Mouse (Mus musculus) right cerebral cortex, adult 18-20 months (tissue): ENCODE measurements around the gene Tex14.
A peak's percentile ranks its signal among the peaks of the same experiment; 100 is the strongest.
"Not testable (repeated sequence)": the region's sequence is repeated elsewhere in the genome, so short reads cannot be mapped to it uniquely, and the experiment has no call there.

Experiments
- DNase-seq: peaks from one replicate; pipeline ENCODE4 v3.0.0; 2022; ENCODE audit warnings: mixed read lengths

The Tex14 gene

GRCm38 (mm10) chr11:87426450-87427250 lies 21.8 kb downstream of the Tex14 start:
- peak; percentile 82 for DNase-seq

DNA sequence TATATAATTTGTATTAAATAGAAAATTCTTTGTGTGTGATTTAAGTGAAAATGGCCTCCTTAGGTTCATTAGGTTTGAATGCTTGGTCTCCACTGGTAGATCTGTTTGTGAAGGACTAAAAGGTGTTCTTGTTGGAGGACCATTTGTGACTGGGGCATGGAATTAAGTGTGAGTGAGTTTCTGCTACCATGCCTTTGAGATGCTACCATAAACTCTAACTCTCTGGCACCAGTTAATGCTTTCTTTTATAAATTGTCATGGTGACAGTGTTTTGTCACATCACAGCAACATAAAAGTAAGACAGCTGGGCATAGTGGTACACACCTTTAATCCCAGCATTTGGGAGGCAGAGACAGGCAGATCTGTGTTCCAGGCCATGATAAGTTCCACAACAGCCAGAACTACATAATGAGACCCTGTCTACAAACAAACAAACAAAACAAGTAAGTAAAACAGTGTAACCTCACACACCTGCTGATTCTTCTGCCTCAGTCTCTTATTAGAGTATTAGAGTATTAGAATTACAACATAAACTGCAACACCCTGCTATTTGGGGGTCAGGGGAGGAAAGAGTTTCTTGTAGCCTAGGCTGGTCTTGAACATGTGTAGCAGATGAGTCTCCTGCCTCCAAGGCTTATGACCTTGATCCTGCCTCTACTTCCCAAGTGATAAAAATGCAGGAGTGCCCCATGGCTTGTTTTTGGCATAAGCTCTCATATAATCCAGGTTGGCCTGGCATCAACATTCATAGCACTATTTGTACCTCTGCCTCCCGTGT lies 22.6 kb downstream of the Tex14 start:
- no peak for DNase-seq

DNA sequence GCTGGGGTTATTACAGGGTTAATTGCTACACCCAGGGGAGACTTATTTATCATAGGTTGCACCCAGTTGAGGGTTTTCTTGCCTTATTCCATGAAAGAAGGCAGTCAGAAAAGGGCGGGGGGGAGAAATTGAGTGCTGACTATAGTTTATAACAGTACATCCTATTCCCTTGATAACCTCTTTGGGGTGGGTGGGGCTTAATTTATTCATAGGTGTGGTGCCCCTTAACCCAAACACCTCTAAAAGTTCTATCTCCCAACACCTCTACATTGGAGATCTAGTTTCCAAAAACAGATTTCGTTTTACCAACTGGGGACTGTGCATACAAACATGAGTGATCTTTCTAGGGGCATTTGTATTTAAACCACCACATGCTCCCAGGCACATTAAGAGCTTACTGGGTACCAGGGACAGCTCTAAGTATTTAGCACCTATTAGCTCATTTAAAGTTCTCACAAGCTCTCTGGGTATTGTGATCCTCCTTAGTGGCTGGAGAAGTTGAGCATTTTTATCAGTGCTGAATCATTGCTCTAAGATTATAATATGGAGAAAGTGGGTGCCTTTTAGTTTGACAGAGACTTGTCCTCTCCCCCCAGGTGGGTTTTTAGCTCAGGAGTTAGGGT lies 23.3 kb downstream of the Tex14 start:
- DNase-seq = no peak

GRCm38 (mm10) chr11:87429363-87429762 lies 24.5 kb downstream of the Tex14 start:
- DNase-seq = no peak

- no peak for DNase-seq
Observed at GRCm38 (mm10) chr11:87430374-87430773, 25.5 kb downstream of the Tex14 start.

- not testable (repeated sequence) for DNase-seq
Observed at GRCm38 (mm10) chr11:87431813-87432212, 26.9 kb downstream of the Tex14 start.

- DNase-seq = no peak
Observed at GRCm38 (mm10) chr11:87432447-87432846, 27.6 kb downstream of the Tex14 start.

DNA sequence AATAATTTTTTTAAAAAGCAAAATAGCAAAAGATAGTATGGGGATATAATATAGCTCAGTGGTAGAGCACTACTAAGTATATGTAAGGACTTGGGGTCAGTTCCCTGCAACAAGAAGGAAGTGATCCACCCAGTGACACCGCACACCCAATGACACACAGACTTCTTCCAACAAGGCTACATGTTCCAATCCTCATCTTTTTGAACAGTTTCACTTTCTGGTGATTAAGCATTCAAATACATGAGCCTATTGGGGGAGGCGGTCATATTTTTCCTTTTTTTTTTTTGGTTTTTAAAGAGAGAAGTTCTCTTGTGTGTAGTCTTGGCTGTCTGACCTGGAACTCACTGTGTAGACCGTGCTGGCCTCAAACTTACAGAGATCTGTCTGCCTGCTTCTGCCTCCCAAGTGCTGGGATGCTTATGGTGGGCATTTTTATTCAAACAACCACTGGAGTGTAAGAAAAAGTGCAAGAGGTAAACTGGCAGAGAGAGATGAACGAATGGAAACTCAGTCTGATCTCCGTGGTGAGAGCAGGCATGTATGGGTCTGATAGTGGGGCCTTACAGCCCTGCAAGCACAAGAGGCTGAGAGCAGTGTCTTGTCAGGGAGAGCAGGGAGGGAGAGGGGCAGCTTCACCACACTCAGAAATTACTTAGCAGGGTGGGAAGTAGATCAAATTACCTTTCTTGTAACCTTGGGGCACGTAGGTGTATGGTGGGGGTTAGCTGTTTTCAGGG lies 28.2 kb downstream of the Tex14 start:
- DNase-seq = no peak

GRCm38 (mm10) chr11:87435107-87435506 lies 30.2 kb downstream of the Tex14 start:
- not testable (repeated sequence) for DNase-seq

- no peak for DNase-seq
Observed at GRCm38 (mm10) chr11:87436326-87437232, 31.7 kb downstream of the Tex14 start.

- no peak for DNase-seq
Observed at GRCm38 (mm10) chr11:87439796-87440420, 35.0 kb downstream of the Tex14 start.

DNA sequence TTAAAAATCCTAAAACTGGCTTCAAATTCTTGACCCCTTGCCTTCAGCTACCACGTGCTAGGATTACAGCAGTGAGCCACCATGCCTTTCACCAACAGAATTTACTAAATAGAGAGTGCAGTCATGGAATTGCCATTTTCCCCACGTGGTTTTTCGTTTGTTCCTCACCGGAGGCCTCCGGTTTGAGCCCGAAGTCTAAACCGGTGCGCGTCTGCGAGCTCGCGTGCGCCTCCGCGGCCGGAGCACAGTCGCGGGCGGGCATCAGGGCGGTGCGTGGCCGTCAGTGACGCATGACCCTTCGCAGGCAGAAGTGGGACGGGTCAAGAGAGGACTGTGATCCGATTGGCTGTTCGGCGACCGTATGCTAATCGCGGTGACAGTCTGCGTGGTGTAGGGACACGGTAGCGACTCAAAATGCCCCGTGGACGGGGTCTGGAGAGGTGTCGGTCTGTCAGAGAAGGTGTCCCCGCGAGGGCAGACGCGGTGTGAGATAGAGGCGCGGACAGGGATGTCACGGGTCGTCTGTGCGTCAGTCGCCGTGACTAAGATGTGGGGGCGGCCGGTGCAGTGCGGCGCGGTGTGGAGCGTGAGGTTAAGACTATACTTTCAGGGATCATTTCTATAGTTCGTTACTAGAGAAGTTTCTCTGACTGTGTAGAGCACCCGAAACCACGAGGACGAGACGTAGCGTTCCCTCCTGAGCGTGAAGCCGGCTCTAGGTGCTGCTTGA lies 37.9 kb downstream of the Tex14 start:
- DNase-seq = peak; percentile 87

DNA sequence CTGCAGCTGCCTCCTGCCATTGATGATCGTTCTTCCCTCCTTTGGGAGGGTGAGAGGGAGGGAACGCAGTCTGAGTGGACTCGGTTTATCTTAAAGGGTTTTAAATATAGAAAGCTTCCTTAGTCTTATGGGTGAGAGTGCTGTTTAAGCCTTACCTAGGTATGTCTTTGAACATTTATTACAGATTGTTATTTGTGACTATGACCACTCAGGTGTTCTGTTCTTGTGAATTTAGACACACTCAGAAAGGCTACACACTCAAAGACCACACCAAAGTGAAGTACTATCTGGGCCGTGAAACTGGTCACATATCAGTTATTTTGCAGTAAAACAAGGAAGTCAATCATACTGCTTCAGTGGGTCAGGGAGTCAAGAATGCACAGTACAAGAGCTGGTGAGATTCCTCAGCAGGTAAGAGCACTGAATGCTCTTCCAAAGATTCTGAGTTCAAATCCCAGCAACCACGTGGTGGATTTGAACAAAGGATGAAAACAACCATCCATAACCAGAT lies 38.6 kb downstream of the Tex14 start:
- peak; percentile 72 for DNase-seq

DNA sequence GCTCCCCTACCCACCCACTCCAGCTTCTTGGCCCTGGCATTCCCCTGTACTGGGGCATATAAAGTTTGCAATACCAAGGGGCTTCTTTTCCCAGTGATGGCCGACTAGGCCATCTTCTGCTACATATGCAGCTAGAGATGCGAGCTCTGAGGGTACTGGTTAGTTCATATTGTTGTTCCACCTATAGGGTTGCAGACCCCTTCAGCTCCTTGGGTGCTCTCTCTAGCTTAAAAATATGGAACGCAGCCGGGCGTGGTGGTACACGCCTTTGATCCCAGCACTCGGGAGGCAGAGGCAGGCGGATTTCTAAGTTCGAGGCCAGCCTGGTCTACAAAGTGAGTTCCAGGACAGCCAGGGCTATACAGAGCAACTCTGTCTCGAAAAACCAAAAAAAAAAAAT lies 39.2 kb downstream of the Tex14 start:
- not testable (repeated sequence) for DNase-seq

DNA sequence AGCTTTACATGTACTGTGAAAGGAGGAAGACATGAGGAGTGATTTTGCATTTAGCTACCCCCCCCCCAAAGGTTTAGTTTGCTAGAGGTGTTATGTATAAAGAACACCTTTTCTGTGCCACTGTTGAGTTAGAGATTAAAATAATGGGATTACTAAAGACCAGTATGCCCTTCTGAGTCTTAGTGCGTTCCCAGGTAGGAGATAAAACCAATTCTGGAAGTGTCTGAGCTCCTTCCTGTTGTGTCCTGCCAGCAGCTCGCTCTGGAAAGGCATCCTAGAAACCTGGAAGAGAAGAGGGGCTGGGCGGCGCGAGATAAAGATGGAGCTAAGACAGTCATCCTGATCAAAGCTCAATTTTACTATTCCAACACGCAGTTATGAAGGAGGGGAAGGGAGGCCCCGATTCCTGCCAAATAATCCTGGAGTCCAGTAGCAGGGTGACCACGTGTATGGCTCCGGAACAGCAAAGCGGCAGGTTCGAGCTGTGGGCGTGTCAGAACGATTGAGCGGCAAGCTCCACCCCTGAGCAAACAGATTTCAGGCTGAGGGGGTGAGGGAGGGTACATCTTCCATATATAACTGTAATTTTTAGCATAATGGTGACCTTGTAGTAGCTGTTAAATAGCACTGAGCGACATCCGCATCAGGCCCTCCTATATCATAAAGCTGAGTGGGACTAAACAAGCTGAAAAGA lies 40.0 kb downstream of the Tex14 start:
- DNase-seq = no peak

- DNase-seq = not testable (repeated sequence)
Observed at GRCm38 (mm10) chr11:87445593-87445992, 40.7 kb downstream of the Tex14 start.

GRCm38 (mm10) chr11:87446159-87446558 lies 41.3 kb downstream of the Tex14 start:
- no peak for DNase-seq

DNA sequence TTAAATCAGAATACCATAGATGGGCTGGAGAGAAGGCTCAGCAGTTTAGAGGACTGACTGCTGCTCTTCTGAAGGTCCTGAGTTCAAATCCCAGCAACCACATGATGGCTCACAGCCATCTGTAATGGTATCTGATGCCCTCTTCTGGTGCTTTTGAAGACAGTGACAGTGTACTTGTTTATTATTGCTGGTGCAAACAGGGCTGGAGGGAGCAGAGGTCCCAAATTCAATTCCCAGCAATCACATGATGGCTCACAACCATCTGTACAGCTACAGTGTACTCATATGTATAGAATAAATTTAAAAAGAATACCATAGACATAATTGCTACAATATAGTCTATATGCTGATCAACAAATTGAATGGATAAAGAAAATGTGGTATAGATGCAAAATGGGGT lies 42.6 kb downstream of the Tex14 start:
- no peak for DNase-seq

DNA sequence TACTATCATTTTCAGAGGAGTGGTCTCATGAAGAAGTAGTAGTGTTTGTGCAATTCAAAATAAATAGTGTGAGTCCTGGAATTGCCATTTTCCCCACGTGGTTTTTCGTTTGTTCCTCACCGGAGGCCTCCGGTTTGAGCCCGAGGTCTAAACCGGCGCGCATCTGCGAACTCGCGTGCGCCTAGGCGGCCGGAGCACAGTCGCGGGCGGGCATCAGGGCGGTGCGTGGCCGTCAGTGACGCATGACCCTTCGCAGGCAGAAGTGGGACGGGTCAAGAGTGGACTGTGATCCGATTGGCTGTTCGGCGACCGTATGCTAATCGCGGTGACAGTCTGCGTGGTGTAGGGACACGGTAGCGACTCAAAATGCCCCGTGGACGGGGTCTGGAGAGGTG lies 43.2 kb downstream of the Tex14 start:
- DNase-seq = peak; percentile 96
